Mouse (Mus musculus): Measurements from ENCODE around the gene Plagl2.
"Not testable (repeated sequence)": the region's sequence is repeated elsewhere in the genome, so short reads cannot be mapped to it uniquely, and the experiment has no call there.

The Plagl2 gene

GRCm38 (mm10) chr2:153241250-153242014 is at the start of gene Plagl2, which contains the start of gene Pofut1:
TSS of gene Plagl2 (minus strand) at chr2:153241426.
TSS of gene Pofut1 (plus strand) at chr2:153241533.
- DNase-seq (ENCODE audit: low spot score): peak; percentile 94

- no peak for DNase-seq (ENCODE audit: low spot score)
Measured at GRCm38 (mm10) chr2:153287835-153288234, 46.6 kb upstream of the Plagl2 start.

GRCm38 (mm10) chr2:153286524-153286923 is 45.3 kb upstream of the Plagl2 start:
- no peak for DNase-seq (ENCODE audit: low spot score)

GRCm38 (mm10) chr2:153283919-153284318 is 42.7 kb upstream of the Plagl2 start:
- no peak for DNase-seq (ENCODE audit: low spot score)

GRCm38 (mm10) chr2:153278357-153278756 is 37.1 kb upstream of the Plagl2 start:
- no peak for DNase-seq (ENCODE audit: low spot score)

- DNase-seq (ENCODE audit: low spot score): not testable (repeated sequence)
Measured at GRCm38 (mm10) chr2:153276846-153277245, 35.6 kb upstream of the Plagl2 start.

- DNase-seq (ENCODE audit: low spot score): no peak
Measured at GRCm38 (mm10) chr2:153276440-153276839, 35.2 kb upstream of the Plagl2 start.

- not testable (repeated sequence) for DNase-seq (ENCODE audit: low spot score)
Measured at GRCm38 (mm10) chr2:153275577-153275976, 34.4 kb upstream of the Plagl2 start.

GRCm38 (mm10) chr2:153274919-153275247 is 33.7 kb upstream of the Plagl2 start:
- no peak for DNase-seq (ENCODE audit: low spot score)

- DNase-seq (ENCODE audit: low spot score): not testable (repeated sequence)
Measured at GRCm38 (mm10) chr2:153274200-153274918, 33.1 kb upstream of the Plagl2 start.

- DNase-seq (ENCODE audit: low spot score): not testable (repeated sequence)
Measured at GRCm38 (mm10) chr2:153270231-153270915, 29.1 kb upstream of the Plagl2 start.

GRCm38 (mm10) chr2:153267331-153267730 is 26.1 kb upstream of the Plagl2 start:
- DNase-seq (ENCODE audit: low spot score): no peak

- no peak for DNase-seq (ENCODE audit: low spot score)
Measured at GRCm38 (mm10) chr2:153263053-153263452, 21.8 kb upstream of the Plagl2 start.

- DNase-seq (ENCODE audit: low spot score): no peak
Measured at GRCm38 (mm10) chr2:153259864-153260674, 18.8 kb upstream of the Plagl2 start.

- DNase-seq (ENCODE audit: low spot score): no peak
Measured at GRCm38 (mm10) chr2:153259030-153259863, 18.0 kb upstream of the Plagl2 start.

- no peak for DNase-seq (ENCODE audit: low spot score)
Measured at GRCm38 (mm10) chr2:153256604-153257003, 15.4 kb upstream of the Plagl2 start.

- no peak for DNase-seq (ENCODE audit: low spot score)
Measured at GRCm38 (mm10) chr2:153249751-153250150, 8.5 kb upstream of the Plagl2 start.

- DNase-seq (ENCODE audit: low spot score): no peak
Measured at GRCm38 (mm10) chr2:153242156-153242555, 930 bp upstream of the Plagl2 start.

- peak; percentile 38 for DNase-seq (ENCODE audit: low spot score)
Measured at GRCm38 (mm10) chr2:153240701-153241235, 458 bp downstream of the Plagl2 start.

GRCm38 (mm10) chr2:153239860-153240480 is 1.3 kb downstream of the Plagl2 start:
- DNase-seq (ENCODE audit: low spot score): peak; percentile 60

Data from embryo, embryonic 10.5 days (tissue).